Mouse (Mus musculus): ENCODE results near the gene Cabp1.
"Not testable (repeated sequence)": the region's sequence is repeated elsewhere in the genome, so short reads cannot be mapped to it uniquely, and the experiment has no call there.

Gene Cabp1

DNA sequence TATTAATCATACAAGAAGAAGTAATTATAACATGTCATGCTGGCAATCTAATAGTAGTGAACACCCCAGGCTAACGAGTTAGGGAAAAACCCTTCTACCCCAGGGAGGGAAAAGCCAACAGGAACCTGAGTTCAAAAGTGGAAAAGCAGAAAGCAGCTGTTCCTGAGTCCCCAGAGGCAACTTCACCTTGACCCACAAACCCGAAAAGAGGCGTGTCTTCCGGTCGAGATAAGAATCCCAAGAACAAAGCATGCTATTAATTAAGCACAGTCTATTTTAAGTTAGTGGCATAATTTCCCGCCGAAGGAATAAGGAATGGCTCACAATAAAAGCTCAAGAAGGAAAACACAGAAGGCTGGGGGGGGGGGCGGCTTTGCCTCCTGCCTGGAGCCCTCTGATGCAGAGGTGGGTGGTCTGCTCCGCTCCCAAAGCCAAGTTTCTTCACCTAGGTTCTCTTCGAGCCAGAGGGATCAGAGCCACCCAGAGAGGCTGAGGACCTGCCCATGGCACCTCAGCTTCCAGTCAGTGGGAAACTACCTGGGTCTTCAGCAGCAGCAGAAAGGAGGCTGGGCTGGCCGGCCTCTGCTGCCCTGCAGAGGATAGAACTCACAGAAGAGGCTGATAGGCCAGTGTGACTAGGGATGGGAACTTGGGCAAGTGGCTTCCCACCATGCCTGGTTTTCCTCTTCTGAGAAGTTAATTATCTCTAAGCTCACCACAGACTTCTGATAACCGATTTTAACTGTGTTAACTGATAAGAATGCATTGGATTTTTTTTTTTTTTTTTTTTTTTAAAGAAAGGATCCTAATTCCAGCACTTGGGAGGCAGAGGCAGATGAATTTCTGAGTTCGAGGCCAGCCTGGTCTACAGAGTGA is 32.9 kb downstream of the Cabp1 start:
- in situ Hi-C loops (cut with MboI; ENCODE audit: low pct_unique_long_range_greater_than_20kb in 1 of 2, low sequenced_read_pairs in 2 of 2, unreplicated experiment in 1 of 2): no loop called here

DNA sequence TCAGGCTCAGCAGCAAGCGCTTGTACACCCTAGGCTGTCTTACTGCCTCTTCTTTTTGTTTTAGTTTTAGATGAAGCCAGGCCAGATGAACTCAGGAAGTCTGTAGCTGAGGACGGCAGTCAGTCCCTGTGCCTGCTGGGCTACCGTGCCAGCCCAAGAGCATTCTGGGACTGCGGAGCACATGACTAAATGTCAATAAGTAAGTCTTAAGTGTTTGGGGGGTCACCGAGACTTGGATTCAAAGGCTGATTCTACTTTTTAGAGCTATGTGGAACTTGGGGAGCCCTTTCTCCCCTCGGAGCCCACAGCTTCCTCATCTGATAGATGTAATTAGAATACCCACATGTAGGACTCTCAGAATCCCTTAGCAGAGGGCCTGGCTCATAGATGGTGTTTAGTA is 33.5 kb downstream of the Cabp1 start:
- in situ Hi-C loops (cut with MboI; ENCODE audit: low pct_unique_long_range_greater_than_20kb in 1 of 2, low sequenced_read_pairs in 2 of 2, unreplicated experiment in 1 of 2): no loop called here

DNA sequence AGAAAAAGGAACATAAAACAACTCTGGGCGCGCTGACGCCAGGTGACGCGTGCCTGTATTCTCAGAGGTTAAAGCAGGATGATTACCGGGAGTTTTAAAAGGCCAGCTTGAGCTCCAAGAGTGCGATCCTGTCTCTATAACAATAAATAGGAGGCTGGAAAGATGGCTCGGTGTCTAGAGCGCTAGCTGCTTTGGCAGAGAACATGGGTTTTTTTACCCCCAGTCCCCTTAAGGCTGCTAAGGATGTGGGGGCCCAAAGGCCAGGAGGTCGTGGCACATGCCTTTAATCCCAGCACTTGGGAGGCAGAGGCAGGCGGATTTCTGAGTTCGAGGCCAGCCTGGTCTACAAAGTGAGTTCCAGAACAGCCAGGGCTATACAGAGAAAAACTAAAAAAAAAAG is 35.0 kb downstream of the Cabp1 start:
- in situ Hi-C loops (cut with MboI; ENCODE audit: low pct_unique_long_range_greater_than_20kb in 1 of 2, low sequenced_read_pairs in 2 of 2, unreplicated experiment in 1 of 2): no loop called here

DNA sequence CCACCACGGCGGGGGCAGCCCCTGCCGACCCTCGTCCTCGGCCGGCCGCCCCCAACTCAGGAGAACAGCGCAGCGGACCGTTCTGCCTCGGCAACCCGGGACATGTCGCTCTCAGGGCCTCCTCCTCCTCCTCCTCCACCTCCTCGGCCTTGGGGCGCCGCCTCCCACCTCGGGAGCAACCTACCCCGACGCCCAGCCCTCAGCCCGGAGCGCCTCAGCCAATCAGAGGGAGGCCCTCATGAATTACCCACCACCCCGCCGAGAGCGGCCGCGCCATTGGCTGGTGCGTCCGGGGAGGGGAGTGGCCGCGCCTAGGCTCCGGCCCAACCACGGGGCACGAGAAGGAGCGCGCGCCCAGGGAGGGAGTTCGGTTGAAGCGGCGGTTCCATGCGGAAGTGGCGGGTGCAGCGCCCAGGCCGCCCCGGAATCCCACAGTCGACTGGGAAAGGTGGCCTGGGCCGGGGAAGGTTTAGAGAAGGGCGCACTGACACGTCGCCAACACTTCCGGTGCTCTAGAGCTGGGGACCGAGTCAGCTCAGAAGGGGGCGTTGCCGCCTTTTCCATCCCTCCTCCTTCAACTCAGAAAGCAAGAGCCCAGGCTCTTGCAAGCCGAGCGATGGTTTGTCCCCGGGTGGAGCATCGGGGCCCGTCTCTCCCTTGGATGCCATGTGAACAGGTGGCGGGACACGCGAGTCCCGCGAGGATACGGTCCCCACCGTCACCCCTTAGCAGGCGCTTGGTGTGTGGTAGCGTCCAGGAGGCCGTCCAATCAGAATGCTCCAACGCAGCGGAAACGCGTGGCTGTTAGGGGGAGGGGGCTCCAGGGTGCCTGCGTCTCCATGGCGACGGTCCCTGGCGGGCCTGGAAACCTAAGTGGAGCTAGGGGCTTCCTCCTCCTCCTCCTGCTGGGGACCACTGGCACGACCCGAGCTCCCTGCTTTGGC is 35.9 kb downstream of the Cabp1 start, which contains the start of gene Mlec:
Gene Mlec (minus strand): TSS at position 140 of the 944 bp plus-strand sequence.
- in situ Hi-C loops (cut with MboI; ENCODE audit: low pct_unique_long_range_greater_than_20kb in 1 of 2, low sequenced_read_pairs in 2 of 2, unreplicated experiment in 1 of 2): no loop called here

DNA sequence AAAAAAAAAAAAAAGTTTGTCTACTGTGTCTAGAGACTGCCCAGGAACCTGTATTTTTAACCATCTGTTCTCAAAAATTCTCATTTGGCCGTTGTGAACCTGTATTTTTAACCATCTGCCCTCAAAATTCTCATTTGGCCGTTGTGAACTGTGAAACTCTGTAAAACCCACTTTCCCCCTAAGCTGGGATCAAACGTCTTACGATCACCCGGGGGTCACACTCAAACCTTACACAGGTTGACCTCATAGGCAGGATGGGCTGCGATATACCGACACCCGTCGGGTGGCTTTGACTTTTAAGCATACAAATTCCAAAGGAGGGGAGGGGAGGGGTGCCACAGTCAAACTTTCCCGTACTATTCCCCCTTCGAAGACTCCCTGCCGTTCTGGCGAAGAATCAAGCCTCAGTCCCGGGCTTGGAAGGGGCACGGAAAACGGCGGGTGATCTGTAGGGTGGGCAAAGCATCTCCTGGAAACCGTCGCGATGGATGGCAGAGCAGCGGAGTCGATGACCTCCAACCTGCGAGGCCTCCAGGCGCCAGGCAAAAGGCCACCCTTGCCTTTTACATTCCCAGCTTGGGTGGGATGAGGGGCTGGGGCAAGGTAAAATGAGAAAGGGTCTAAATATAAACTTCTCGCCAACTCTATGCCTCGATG is 37.1 kb downstream of the Cabp1 start:
- in situ Hi-C loops (cut with MboI; ENCODE audit: low pct_unique_long_range_greater_than_20kb in 1 of 2, low sequenced_read_pairs in 2 of 2, unreplicated experiment in 1 of 2): no loop called here

DNA sequence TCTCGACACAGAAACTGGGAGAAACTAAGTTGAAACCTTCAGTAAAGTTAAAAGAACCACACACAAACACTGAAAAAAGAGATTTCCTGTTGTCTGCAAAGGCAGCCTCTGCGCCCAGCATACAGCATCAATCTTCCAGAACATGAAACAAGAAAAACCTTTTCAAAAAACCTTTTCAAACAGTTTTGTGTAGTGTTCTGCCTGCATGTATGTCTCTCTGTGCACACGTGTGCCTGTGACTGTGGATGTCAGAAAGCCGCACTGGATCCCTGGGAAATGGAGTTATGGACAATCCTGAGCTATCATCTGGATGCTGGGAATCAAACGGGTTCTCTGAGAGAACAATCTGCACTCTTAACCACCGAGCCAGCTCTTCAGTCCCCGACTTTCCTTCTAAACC is 37.8 kb downstream of the Cabp1 start:
- in situ Hi-C loops (cut with MboI; ENCODE audit: low pct_unique_long_range_greater_than_20kb in 1 of 2, low sequenced_read_pairs in 2 of 2, unreplicated experiment in 1 of 2): no loop called here

DNA sequence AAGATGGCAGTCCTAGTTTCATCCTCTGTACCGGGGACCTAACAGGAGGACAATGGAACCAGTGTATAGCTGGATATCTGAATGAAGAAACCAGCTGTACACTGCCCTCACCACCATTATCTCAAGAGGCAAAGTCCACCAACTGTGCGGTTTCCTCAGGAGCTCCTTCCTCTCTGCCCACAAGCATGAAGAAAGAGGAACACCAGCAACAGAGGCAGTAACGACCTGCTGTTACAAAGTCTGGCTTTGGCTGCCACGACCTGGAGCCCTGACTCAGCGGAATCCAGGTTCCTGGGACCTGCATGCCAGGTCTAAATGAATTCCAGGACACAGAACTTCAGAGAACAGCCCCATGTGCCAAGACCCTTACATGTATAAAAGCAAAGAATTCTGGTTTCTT is 38.4 kb downstream of the Cabp1 start:
- in situ Hi-C loops (cut with MboI; ENCODE audit: low pct_unique_long_range_greater_than_20kb in 1 of 2, low sequenced_read_pairs in 2 of 2, unreplicated experiment in 1 of 2): no loop called here

DNA sequence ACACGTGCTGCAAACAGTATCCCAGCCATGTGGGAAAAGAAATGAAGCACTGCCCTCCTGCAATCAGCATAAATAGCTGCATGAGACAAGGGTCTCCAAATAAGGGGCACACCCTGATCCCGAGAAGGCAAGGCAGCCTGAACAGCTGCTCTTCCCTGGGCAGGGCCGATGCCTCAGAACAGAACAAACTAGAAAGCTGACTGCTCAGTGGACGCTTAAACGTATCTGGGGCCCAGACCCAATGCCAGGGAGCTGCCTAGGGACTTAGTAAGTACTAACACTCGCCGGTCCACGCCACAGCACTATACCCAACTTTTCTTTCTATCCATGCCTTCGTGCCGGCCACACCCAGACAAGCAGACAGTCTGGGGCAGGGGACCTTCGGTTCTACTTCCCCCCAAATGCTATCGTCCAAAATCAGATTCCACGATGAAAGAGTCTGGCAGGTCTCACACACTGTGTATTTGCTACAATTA is 39.0 kb downstream of the Cabp1 start:
- in situ Hi-C loops (cut with MboI; ENCODE audit: low pct_unique_long_range_greater_than_20kb in 1 of 2, low sequenced_read_pairs in 2 of 2, unreplicated experiment in 1 of 2): no loop called here

DNA sequence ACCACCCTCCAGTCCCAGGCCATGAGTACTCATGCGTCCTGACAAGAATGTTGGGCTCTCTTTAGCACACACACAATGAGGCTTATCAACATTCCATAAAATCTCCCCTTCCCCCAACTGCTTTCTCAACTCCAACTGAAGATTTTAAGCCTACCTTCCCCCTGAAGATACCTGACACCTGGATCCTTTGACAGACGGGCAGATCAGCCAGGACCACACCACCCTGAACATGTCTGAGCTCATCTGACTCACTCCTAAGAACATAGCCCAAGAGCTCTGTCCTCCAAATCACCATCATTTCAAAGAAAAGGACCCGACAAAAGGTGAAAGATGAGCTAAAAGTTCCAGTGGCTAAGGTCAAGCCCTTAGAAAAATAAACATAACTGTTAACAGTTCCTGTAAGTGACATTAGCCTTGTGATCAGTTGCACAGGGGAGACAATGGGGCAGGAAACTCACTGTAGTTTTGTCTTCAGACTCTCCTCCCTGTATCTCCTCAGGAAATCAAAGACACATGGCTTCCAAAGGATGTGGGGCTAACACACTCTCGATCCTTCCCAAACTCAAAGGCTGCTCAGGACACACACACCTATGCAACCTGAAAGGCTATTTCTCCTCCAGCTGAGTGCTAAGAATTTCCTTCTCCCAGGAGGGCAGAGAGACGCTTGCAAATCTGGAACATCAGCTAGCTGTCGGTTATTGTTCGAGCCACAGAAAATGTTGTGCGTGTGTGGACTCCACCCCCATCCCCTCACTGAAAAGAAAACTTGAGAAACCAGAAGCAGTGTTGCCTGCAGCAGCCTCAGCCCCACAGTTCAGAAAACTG is 41.8 kb downstream of the Cabp1 start:
- in situ Hi-C loops (cut with MboI; ENCODE audit: low pct_unique_long_range_greater_than_20kb in 1 of 2, low sequenced_read_pairs in 2 of 2, unreplicated experiment in 1 of 2): no loop called here

DNA sequence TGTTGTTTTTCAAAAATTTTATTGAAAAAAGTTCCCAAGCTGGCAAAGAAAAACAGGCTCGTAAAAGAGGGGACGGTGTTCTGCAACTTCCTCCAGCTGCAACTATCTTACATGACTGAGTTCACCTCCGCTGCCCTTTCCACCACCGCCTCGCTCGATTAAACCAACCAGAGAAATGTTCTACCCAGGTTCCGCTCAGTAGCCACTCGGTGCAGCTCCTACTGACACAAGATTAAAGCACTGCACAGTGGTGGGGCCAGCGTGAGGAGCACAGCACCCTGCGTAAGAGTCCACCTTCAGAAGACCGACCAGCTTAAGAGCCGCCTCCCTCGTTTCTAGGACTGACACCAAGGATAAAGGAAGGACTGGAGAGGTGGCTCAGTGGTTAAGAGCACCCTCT is 42.7 kb downstream of the Cabp1 start:
- in situ Hi-C loops (cut with MboI; ENCODE audit: low pct_unique_long_range_greater_than_20kb in 1 of 2, low sequenced_read_pairs in 2 of 2, unreplicated experiment in 1 of 2): no loop called here

DNA sequence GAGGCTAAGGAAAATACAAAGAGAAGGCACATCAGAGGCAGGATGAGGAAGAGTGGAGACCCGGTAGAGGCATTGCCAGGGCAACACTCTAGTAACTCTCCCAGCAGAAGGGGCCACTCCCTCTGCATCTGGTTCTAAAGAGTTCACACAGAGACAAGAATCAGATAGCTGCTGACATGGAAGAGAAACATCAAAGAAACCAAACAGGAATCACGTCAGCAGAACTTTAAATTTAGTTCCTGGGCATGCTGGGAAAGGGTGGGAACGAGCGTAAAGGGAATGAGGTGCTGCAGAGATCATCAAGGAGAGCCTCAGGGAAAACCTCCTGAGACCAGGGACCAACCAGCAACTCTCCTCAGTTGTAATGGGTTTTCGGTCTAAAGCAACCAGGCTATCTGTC is 43.2 kb downstream of the Cabp1 start:
- in situ Hi-C loops (cut with MboI; ENCODE audit: low pct_unique_long_range_greater_than_20kb in 1 of 2, low sequenced_read_pairs in 2 of 2, unreplicated experiment in 1 of 2): no loop called here

DNA sequence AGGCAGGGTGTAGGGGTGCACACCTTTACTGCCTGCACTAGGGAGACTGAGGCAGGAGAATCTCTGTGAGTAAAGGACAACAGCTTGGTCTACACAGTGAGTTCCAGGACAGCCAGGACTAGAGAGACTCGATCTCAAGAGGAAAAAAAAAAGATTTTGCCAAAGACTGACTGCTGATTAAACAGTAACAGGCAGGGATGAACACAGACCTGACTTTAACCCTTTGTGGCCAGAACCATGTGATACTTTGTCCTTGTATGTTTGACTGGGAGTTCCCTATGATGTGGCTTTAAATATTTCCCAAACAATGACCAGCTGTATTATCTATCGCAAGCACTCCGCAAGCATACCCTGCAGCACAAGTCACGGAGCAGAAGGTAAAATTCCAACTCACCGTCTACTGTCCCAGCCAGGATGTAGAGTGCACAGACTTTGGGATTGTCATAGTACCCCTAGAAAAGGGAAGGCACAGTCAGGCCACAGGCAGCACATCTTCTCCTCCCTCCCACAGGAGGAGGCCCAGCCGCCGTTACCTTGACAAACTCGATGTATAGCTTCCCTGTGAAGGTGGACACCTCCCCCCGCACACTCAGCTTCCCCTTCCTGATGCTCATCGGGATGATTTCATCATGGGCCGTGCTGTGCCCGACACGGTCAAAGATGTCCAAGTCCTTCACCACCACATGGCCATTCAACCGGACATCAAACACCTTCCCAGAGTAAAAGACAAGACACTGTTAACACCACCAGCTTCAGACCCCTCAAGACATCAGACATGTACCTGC is 44.3 kb downstream of the Cabp1 start:
- in situ Hi-C loops (cut with MboI; ENCODE audit: low pct_unique_long_range_greater_than_20kb in 1 of 2, low sequenced_read_pairs in 2 of 2, unreplicated experiment in 1 of 2): no loop called here

DNA sequence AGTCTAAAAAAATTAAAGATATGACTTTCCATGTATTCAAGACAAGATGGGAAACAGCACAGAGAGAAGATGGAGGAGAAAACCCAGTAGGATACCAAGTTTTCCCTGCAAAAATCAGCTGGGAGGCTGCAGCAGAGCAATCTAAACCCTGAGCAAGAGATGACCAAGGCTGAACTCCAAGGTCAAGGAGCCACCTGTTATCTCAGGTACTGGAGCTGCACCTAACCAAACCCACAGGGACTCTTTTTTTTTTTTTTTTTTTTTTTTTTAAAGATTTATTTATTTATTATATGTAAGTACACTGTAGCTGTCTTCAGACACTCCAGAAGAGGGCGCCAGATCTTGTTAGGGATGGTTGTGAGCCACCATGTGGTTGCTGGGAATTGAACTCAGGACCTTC is 45.3 kb downstream of the Cabp1 start:
- in situ Hi-C loops (cut with MboI; ENCODE audit: low pct_unique_long_range_greater_than_20kb in 1 of 2, low sequenced_read_pairs in 2 of 2, unreplicated experiment in 1 of 2): not testable (repeated sequence)

DNA sequence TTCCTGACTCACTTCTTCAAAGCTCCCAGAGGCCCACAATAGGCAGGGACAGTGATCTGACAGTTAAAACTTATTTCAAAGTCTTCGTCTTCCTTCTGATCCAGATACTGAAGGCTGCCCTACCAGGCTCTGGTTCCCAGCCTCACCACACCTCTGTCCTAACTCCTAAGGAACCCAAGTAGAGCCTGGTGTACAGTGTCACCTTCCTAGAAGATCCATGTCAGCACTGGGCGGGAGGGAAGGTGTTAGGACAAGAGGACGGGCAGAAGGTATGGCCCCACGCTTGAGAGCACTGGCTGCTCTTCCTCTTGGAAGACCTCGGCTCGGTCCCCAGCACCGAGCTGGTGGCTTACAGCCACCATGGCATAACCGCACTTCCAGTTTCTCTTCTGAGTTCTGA is 45.8 kb downstream of the Cabp1 start:
- in situ Hi-C loops (cut with MboI; ENCODE audit: low pct_unique_long_range_greater_than_20kb in 1 of 2, low sequenced_read_pairs in 2 of 2, unreplicated experiment in 1 of 2): no loop called here

DNA sequence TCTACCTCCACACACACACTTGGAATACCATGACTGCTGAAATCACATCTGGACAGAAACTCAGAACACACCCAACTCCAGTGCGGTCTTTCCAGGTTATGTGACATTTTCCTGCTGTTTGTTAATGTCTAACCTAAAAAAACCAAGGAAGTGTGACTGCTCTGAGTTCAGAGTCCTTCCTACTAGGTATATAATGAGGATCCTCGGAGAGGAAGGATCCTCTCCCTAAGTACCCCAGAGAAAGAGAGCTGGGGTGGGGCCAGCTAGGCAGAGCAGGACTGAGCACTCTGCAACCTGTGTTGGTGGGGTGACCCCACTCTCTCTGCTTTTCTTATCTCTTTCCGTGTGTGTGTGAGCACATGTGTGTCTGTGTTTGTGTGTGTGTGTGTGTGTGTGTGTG is 46.8 kb downstream of the Cabp1 start:
- in situ Hi-C loops (cut with MboI; ENCODE audit: low pct_unique_long_range_greater_than_20kb in 1 of 2, low sequenced_read_pairs in 2 of 2, unreplicated experiment in 1 of 2): no loop called here

DNA sequence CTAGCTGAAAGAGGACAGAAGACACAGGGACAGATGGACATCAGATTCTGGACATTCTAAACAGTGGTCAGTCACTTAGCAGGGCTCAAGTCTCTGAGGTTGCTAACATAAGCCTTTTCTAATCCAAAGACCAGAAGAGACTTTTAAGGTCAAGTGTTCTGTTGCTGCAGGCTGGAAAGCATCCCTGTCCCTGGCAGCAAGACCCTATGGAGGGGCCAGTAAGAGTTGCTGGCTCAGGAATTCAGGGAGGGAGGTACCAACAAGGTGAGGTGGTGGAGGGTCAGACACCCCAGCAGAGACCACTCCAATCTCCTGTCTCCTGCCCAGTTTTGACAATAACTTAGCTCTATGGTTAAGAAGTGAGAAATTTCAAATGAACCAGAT is 47.4 kb downstream of the Cabp1 start:
- in situ Hi-C loops (cut with MboI; ENCODE audit: low pct_unique_long_range_greater_than_20kb in 1 of 2, low sequenced_read_pairs in 2 of 2, unreplicated experiment in 1 of 2): no loop called here

DNA sequence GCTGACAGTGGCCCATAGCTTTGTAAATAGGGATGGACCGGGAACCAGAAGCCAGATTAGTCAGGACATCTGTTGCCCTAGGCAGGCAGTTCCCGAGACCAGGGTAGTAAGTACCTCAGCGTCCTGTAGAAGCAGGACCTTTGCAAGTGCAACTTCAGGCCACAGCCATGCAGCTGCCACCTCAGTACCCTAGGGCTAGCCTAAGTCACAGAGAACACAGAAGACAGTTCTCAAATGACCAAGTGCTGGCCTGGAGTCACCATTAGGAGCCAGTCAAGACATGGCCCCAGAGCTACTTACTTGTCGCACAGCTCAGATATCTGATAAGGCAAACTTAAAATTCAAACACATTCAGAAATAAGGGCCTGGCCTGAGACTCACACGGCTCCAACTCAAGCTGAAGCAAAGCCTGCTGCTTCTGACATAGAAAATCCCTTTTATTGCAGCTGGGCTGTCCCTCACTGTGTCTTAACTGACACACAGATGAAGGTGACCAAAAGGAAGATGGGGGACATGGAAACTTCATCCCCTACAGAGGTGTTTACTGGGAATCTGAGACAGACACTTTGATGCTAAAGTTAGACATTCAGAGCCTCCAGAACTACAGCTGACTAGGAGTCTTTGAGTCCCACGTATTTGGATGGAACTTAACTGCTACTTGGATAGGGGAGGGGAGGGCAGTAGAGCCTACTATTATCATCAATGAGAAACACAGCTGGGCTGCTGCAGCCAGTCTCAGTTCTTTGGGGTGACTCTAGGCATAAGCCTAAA is 48.0 kb downstream of the Cabp1 start:
- in situ Hi-C loops (cut with MboI; ENCODE audit: low pct_unique_long_range_greater_than_20kb in 1 of 2, low sequenced_read_pairs in 2 of 2, unreplicated experiment in 1 of 2): no loop called here

Data from mouse embryonic stem cell (cell line).